ENCODE assay signal across 27 mouse cellular contexts in the genomic region with DNA sequence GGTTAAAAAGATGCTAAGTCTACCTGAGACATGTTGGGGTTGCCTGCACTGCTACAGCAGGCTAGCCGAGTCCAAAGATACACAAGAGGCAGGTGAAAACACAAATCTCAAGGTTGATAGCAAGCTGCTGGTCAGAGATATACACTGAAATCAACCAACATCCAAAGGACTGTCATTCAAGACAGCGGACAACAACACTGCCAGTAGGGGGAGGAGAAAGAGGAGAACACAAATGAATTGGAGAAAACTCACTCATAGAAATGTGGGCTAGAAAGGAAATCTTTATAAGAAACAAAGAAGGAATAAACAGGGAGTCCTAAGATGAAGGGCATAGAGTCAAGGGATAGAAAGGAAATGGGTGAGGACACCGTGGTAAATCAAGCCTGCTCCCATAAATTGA.
DNase-seq lines count a peak whose midpoint lies in the region; ATAC-seq and TF ChIP-seq lines count a peak whose summit lies in the region.
"Had no signal": no experiment of that assay in that cellular context is flagged by ENCODE, and none has a peak within 500 bp of the region (broad histone marks: within the 10 kb centered on the region; RNA-seq: fewer than 3 reads in every experiment).

No protein-coding gene starts in this region.

- TF ChIP-seq EP300 in lung, postnatal 0 days (IDR thresholded peaks at IDR 0.05): no peak

- no peak overlapping the region for H3K4me3 ChIP-seq in kidney, postnatal 0 days (replicated peaks; ENCODE audit: low read depth, low read length)
- no peak overlapping the region for H3K4me3 ChIP-seq in lung, postnatal 0 days (ENCODE audit: low read depth, low read length)
- H3K4me3 ChIP-seq: embryonic facial prominence, embryonic 10.5 days; embryonic facial prominence, embryonic 13.5 days; erythroblast, embryonic 14.5 days; forebrain, embryonic 12.5 days; forebrain, embryonic 15.5 days; heart, embryonic 10.5 days; heart, embryonic 13.5 days; hindbrain, embryonic 12.5 days; hindbrain, embryonic 15.5 days had no signal

- H3K27ac ChIP-seq in kidney, postnatal 0 days: no peak overlapping the region
- H3K27ac ChIP-seq in lung, postnatal 0 days (ENCODE audit: low read length): no peak overlapping the region
- H3K27ac ChIP-seq: embryonic facial prominence, embryonic 10.5 days; embryonic facial prominence, embryonic 13.5 days; forebrain, embryonic 12.5 days; forebrain, embryonic 15.5 days; heart, embryonic 10.5 days; heart, embryonic 13.5 days; hindbrain, embryonic 12.5 days; hindbrain, embryonic 15.5 days had no signal

- TF ChIP-seq CTCF in kidney, postnatal 0 days (IDR thresholded peaks at IDR 0.05; ENCODE audit: low read depth): peak; percentile 26; the same call in 1 of the 2 replicates
- peak; percentile 35 for TF ChIP-seq CTCF in lung, postnatal 0 days (IDR thresholded peaks at IDR 0.05)

- peaks cover 19% of the 10 kb centered on the region; the same call in 1 of the 2 replicates for H3K36me3 ChIP-seq in kidney, postnatal 0 days (ENCODE audit: insufficient read depth, low read length)
- peaks cover 6% of the 10 kb centered on the region for H3K36me3 ChIP-seq in lung, postnatal 0 days (ENCODE audit: insufficient read depth, low read length)
- H3K36me3 ChIP-seq: forebrain, embryonic 15.5 days; G1E; hindbrain, embryonic 15.5 days had no signal

- no peak for ATAC-seq in kidney, postnatal 0 days (replicated peaks; ENCODE audit: low FRiP score, low read depth)
- ATAC-seq in lung, postnatal 0 days: no peak
- ATAC-seq in megakaryocyte-erythroid progenitor cell, adult 5-6 weeks (replicated peaks; ENCODE audit: low FRiP score, low TSS enrichment, poor library complexity, severe bottlenecking): 0 out of 2 replicates have a peak, but pooled peaks have one; percentile 36
- ATAC-seq in CD4-positive, CD25-positive, alpha-beta regulatory T cell, adult 4 months: no peak
- ATAC-seq: forebrain, embryonic 15.5 days; Patski had no signal

- no peak overlapping the region for H3K9ac ChIP-seq in kidney, postnatal 0 days (ENCODE audit: low read depth, low read length)
- H3K9ac ChIP-seq in lung, postnatal 0 days (replicated peaks; ENCODE audit: low read depth): no peak overlapping the region
- H3K9ac ChIP-seq: embryonic facial prominence, embryonic 13.5 days; forebrain, embryonic 12.5 days; forebrain, embryonic 15.5 days; heart, embryonic 13.5 days; hindbrain, embryonic 12.5 days; hindbrain, embryonic 15.5 days had no signal

- WGBS in kidney, postnatal 0 days: 91% methylated on average over 3 of the region's 3 CpGs
- WGBS in lung, postnatal 0 days: 93% methylated on average over 3 of the region's 3 CpGs

- no peaks in the 10 kb centered on the region for H3K27me3 ChIP-seq in kidney, postnatal 0 days (ENCODE audit: insufficient read depth, low read length)
- H3K27me3 ChIP-seq in lung, postnatal 0 days (replicated peaks; ENCODE audit: insufficient read depth, low read length): no peaks in the 10 kb centered on the region
- H3K27me3 ChIP-seq: embryonic facial prominence, embryonic 13.5 days; forebrain, embryonic 12.5 days; forebrain, embryonic 15.5 days; heart, embryonic 13.5 days; hindbrain, embryonic 12.5 days; hindbrain, embryonic 15.5 days; Patski had no signal

- no peak overlapping the region for H3K4me2 ChIP-seq in kidney, postnatal 0 days (ENCODE audit: low read length)
- no peak overlapping the region for H3K4me2 ChIP-seq in lung, postnatal 0 days (replicated peaks; ENCODE audit: low read depth, low read length)
- H3K4me2 ChIP-seq: embryonic facial prominence, embryonic 13.5 days; forebrain, embryonic 12.5 days; forebrain, embryonic 15.5 days; heart, embryonic 13.5 days; hindbrain, embryonic 12.5 days; hindbrain, embryonic 15.5 days had no signal

- no peaks in the 10 kb centered on the region for H3K4me1 ChIP-seq in kidney, postnatal 0 days (replicated peaks; ENCODE audit: insufficient read depth, low read length)
- no peaks in the 10 kb centered on the region for H3K4me1 ChIP-seq in lung, postnatal 0 days (ENCODE audit: insufficient read depth, low read depth, low read length)
- H3K4me1 ChIP-seq: forebrain, embryonic 12.5 days; forebrain, embryonic 15.5 days; heart, embryonic 10.5 days; heart, embryonic 13.5 days; hindbrain, embryonic 15.5 days had no signal

- no peak for DNase-seq in kidney, postnatal 0 days (ENCODE audit: low spot score)
- DNase-seq in kidney, postnatal 4 days: no peak
- DNase-seq in lung, postnatal 0 days (ENCODE audit: low spot score): no peak
- DNase-seq in lung, postnatal 10 days: no peak
- DNase-seq: adrenal gland, postnatal 10 days; adrenal gland, postnatal 36 days; cerebellum, adult 11 months; cerebellum, adult 2 months; cerebellum, adult 9-11 months; cerebellum, postnatal 36 days; embryo, embryonic 11 days; gastrocnemius, postnatal 25 days; heart, adult 18-20 months; heart, postnatal 14 days had no signal

- no peaks in the 10 kb centered on the region for H3K9me3 ChIP-seq in kidney, postnatal 0 days (replicated peaks; ENCODE audit: low read length)
- no peaks in the 10 kb centered on the region for H3K9me3 ChIP-seq in lung, postnatal 0 days (ENCODE audit: low read length)
- H3K9me3 ChIP-seq: embryonic facial prominence, embryonic 10.5 days; embryonic facial prominence, embryonic 13.5 days; forebrain, embryonic 12.5 days; forebrain, embryonic 15.5 days; G1E; heart, embryonic 10.5 days; heart, embryonic 13.5 days; hindbrain, embryonic 12.5 days; hindbrain, embryonic 15.5 days had no signal
